Mouse (Mus musculus) cerebellum, adult 2 months (tissue): ENCODE data around the gene Apln.

Experiments
- CTCF ChIP-seq: fragments of 200-500 bp; IDR thresholded peaks from 2 replicates; pipeline ENCODE4 v1.5.1; 2011; ENCODE audit warnings: low read depth, mild to moderate bottlenecking, control low read depth, low read length, moderate library complexity, borderline replicate concordance; ENCODE audit not compliant: insufficient read depth
- POLR2A ChIP-seq: fragments of 200-500 bp; IDR thresholded peaks from 2 replicates; pipeline ENCODE4 v1.6.1; 2011; ENCODE audit warnings: low read length, control low read depth, borderline replicate concordance; ENCODE audit not compliant: insufficient read depth

- TF ChIP-seq CTCF: no peak
- TF ChIP-seq POLR2A: no peak
Observed at GRCm38 (mm10) chrX:48042748-48043147, 8.1 kb upstream of the Apln start.
